Mouse (Mus musculus): ENCODE results near the gene Scand1. TPM values are rescaled to one million over a fixed set of nuclear protein-coding genes. Genes with fewer than 3 reads are reported as not detected.

The Scand1 gene
- total RNA-seq, 2 experiments from 2014 or later = 106 to 113 TPM

Small RNA genes lying within 50 kb of the gene (microRNA-seq; reads per million reads assigned to microRNA genes)
- 0 reads per million in 2 experiments for gene Gm22759

Other genes with a start within 250 kb of the Scand1 start
- gene Spag4, start 247.5 kb downstream of the Scand1 start, total RNA-seq (2021) = 1 to 10 TPM; 3.7 TPM
- 10 to 100 TPM; 25.8 to 26.8 TPM for gene Cpne1, start 200.7 kb downstream of the Scand1 start, total RNA-seq (2021)
- 10 to 100 TPM; 29.8 to 30.5 TPM for gene Rbm12, start 200.7 kb downstream of the Scand1 start, total RNA-seq (2021)
- gene Gm28036, start 185.6 kb downstream of the Scand1 start, total RNA-seq (2021) = 10 to 100 TPM; 20.0 to 20.9 TPM
- gene Romo1, start 168.7 kb downstream of the Scand1 start, total RNA-seq (2021) = 100 to 1,000 TPM; 210 to 215 TPM
- gene Nfs1, start 168.5 kb downstream of the Scand1 start, total RNA-seq (2021) = 10 to 100 TPM; 42.0 to 44.1 TPM
- gene Rbm39, start 132.5 kb downstream of the Scand1 start, total RNA-seq (2021) = 100 to 1,000 TPM; 293 to 339 TPM
- 10 to 100 TPM; 76.5 to 77.4 TPM for gene Phf20, start 116.2 kb downstream of the Scand1 start, total RNA-seq (2021)
- 1 to 10 TPM; 4.4 to 6.4 TPM for gene Cnbd2, start 405 bp downstream of the Scand1 start, total RNA-seq (2021)
- gene Epb41l1, start 108.2 kb upstream of the Scand1 start, total RNA-seq (2021) = 100 to 1,000 TPM; 299 to 316 TPM
- 10 to 100 TPM; 31.7 to 32.8 TPM for gene Aar2, start 234.9 kb upstream of the Scand1 start, total RNA-seq (2021)

Data from layer of hippocampus, postnatal 14 days (tissue).